Mouse (Mus musculus) hindbrain, embryonic 14.5 days (tissue): ENCODE measurements around the gene Ascl5. TPM values are rescaled to one million over a fixed set of nuclear protein-coding genes. Genes with fewer than 3 reads are reported as not detected.

Experiments
- ATAC-seq: fragments of 200-750 bp; cut with Nextera tagmentation; 2 replicates; pipeline ENCODE4 v1.8.0; 2017; ENCODE audit warnings: moderate number of reproducible peaks, mild to moderate bottlenecking, moderate TSS enrichment, moderate library complexity; ENCODE audit not compliant: low FRiP score
- DNase-seq: peaks from one replicate; pipeline ENCODE4 v3.0.0-alpha.2; 2015; ENCODE audit warnings: low spot score
- H3K27ac ChIP-seq: fragments of 300-500 bp; sonication (generic); 2 replicates; pipeline ENCODE4 v1.5.1; 2014; ENCODE audit warnings: mild to moderate bottlenecking, moderate library complexity
- H3K27me3 ChIP-seq: fragments of 300-500 bp; sonication (generic); 2 replicates; pipeline ENCODE4 v1.6.1; 2014; ENCODE audit warnings: mild to moderate bottlenecking, low read length, mixed read lengths; ENCODE audit not compliant: control insufficient read depth, insufficient read depth
- H3K36me3 ChIP-seq: fragments of 300-500 bp; sonication (generic); replicated peaks from 2 replicates; pipeline ENCODE4 v1.6.1; 2014; ENCODE audit not compliant: control insufficient read depth, insufficient read depth
- H3K4me1 ChIP-seq: fragments of 300-500 bp; sonication (generic); replicated peaks from 2 replicates; pipeline ENCODE4 v1.6.1; 2014; ENCODE audit warnings: antibody characterized with exemption, low read length, mixed read lengths; ENCODE audit not compliant: control insufficient read depth, insufficient read depth
- H3K4me2 ChIP-seq: fragments of 300-500 bp; sonication (generic); replicated peaks from 2 replicates; pipeline ENCODE4 v1.6.1; 2014; ENCODE audit warnings: mild to moderate bottlenecking, moderate library complexity
- H3K4me3 ChIP-seq: fragments of 300-500 bp; sonication (generic); replicated peaks from 2 replicates; pipeline ENCODE4 v1.5.1; 2014; ENCODE audit warnings: mild to moderate bottlenecking, low read length
- H3K9ac ChIP-seq: fragments of 300-500 bp; sonication (generic); 2 replicates; pipeline ENCODE4 v1.6.1; 2014
- H3K9me3 ChIP-seq: fragments of 300-500 bp; sonication (generic); 2 replicates; pipeline ENCODE4 v1.6.1; 2016; ENCODE audit warnings: low read length; ENCODE audit not compliant: control insufficient read depth
- WGBS: fragments of 180-500 bp; shearing (Covaris S2); extraction: QIAGEN DNeasy Blood & Tissue Kit; methylation state at CpG from one replicate; pipeline ENCODE4 v1.1.7; 2014; 5-methylcytosine and 5-hydroxymethylcytosine counted together
- polyA plus RNA-seq: library from polyadenylated mRNA; unstranded; fragments of >200 nt; fragmentation: Nextera tagmentation; extraction: Ambion mirVana; gene quantifications from 2 replicates; pipeline ENCODE4 v1.2.1, GENCODE M21; 2014

Ascl5 gene
- polyA plus RNA-seq, 1 experiment from 2014 or later: not detected

GRCm38 (mm10) chr1:136017307-136017706 is 33.3 kb upstream of the Ascl5 start:
- ATAC-seq (no peak), DNase-seq (peak; percentile 24)
- peak overlapping the region; percentile 60 for H3K27ac ChIP-seq
- no peaks in the 10 kb centered on the region for H3K9me3 ChIP-seq
- no peak overlapping the region for H3K4me2 ChIP-seq
- H3K4me1 ChIP-seq: peaks cover 15% of the 10 kb centered on the region
- H3K36me3 ChIP-seq: peaks cover 16% of the 10 kb centered on the region; the same call in 1 of the 2 replicates
- 79% methylated on average over 2 of the region's 2 CpGs for WGBS
- H3K27me3 ChIP-seq: no peaks in the 10 kb centered on the region
- no peak overlapping the region for H3K4me3 ChIP-seq
- H3K9ac ChIP-seq: no peak overlapping the region

DNA sequence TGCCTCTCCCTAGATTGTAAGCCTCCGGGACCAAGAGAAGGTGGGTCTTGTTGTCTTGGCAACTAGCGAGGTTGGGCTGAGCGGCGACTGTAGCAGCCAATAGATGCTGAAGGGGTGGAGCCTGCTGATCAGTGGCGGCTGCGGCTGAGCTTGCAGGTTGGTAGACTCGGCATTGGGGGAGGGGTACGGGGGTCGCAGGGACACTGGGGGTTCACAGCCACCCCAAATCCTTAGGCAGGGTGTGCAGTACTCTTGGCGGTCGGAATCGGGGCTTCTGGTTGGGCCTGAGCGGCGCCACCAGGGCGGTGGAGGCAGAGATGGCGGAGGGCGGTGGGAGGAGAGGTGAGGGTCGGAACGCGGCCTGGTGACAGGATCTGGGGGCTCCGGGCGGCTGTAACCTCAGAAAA is 32.7 kb upstream of the Ascl5 start:
- Histone ChIP-seq H3K27ac (peak overlapping the region; percentile 78), H3K36me3 (peaks cover 22% of the 10 kb centered on the region), H3K4me2 (peak overlapping the region; percentile 87), H3K4me1 (peaks cover 15% of the 10 kb centered on the region), H3K9ac (peak overlapping the region; percentile 89), H3K9me3 (no peaks in the 10 kb centered on the region), H3K4me3 (peak overlapping the region; percentile 83), H3K27me3 (no peaks in the 10 kb centered on the region)
- WGBS: 0% methylated on average over 22 of the region's 22 CpGs
- peak; percentile 99 for ATAC-seq
- DNase-seq: peak; percentile 97

DNA sequence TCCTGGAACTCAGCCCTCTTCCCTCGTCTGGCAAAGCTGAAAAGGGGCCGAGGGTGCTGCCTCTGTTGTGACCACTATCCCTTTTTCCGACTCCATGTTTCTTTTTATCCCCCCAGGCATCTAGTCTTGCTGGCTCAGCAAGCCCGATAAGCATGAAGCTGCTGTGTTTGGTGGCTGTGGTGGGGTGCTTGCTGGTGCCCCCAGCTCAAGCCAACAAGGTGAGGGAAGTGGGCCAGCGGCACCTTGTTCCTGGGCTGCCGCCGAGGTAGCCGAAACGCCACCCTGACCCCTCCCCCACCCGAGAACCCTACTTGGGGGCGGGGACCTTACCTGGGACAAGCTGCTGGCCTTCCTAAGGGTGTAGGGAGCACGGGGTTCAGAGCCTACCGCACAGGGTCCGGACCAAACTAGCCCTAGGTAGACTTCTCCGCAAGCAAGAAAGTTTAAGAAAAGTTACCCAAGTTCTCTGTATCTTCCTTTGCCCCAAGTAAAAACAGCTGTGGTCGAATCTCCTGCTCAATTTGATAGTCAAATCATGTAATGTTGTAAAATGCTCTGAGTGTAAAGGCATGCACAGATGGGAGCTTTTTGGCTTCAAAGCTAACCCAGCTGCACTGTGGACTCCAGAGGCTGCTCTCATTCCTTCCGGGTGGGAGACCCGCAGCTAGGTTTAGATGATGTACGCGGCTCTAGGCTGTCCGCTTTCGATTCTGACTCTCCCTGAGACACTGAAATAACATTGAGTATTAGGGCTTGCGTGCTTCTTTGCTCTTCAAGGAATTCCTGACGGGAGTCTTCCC is 32.0 kb upstream of the Ascl5 start:
- peak; percentile 34 for DNase-seq
- H3K27ac ChIP-seq: peak overlapping the region; percentile 78

DNA sequence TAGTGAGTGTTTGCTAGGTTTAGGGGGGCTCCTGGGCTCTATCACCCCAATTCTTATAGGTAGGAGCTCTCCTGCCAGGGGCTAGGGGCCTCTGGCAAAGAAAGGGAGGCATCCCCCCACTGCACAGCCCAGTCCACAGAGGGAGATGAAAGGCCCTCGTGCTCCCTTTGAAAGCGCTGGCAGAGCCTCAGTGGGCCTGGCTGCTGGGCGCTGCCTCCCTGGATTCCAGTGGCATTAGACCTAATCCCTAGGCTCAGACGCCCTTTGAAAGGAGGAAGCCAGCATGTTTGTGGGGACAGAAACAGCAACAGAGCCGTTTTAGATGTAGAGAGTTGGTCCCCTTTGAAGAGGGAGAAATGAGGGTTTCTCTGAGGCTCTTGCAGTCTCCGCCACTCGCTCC is 20.4 kb upstream of the Ascl5 start:
- no peak overlapping the region for H3K27ac ChIP-seq
- no peaks in the 10 kb centered on the region for H3K4me1 ChIP-seq
- H3K4me3 ChIP-seq: no peak overlapping the region
- DNase-seq (no peak), ATAC-seq (no peak)
- H3K4me2 ChIP-seq: no peak overlapping the region
- no peaks in the 10 kb centered on the region for H3K9me3 ChIP-seq
- no peak overlapping the region for H3K9ac ChIP-seq
- 64% methylated on average over 7 of the region's 7 CpGs for WGBS
- no peaks in the 10 kb centered on the region for H3K27me3 ChIP-seq
- peaks cover 98% of the 10 kb centered on the region for H3K36me3 ChIP-seq

More for the DNA sequence above, 32.0 kb upstream of the Ascl5 start:
- peak overlapping the region; percentile 87 for H3K4me2 ChIP-seq
- H3K9me3 ChIP-seq: no peaks in the 10 kb centered on the region
- peak; percentile 31 for ATAC-seq
- H3K9ac ChIP-seq: peak overlapping the region; percentile 89
- H3K4me1 ChIP-seq: peaks cover 15% of the 10 kb centered on the region
- H3K27me3 ChIP-seq: no peaks in the 10 kb centered on the region
- 4% methylated on average over 24 of the region's 24 CpGs for WGBS
- H3K4me3 ChIP-seq: peak overlapping the region; percentile 83
- peaks cover 29% of the 10 kb centered on the region for H3K36me3 ChIP-seq

DNA sequence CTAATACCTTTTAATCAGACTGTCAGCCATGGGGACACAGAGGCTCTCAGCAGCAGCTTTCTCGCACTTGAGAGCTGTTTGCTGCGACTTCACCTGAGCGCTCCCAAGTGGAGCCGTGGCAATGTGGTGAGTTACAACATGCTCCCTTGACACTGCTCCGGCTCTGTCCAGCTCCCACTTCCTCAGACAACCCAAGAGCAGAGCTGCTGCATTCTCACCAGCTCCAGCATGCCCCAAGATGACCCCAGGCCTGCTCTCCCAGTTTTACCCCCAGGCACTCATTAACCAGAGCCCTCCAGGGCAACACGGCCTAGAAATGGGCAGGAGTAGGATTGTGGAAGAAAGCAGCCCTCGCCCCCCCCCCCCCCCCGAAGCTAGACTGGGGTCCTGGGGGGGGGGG is 18.9 kb upstream of the Ascl5 start:
- peaks cover 89% of the 10 kb centered on the region for H3K36me3 ChIP-seq

GRCm38 (mm10) chr1:136032961-136033360 is 17.6 kb upstream of the Ascl5 start:
- WGBS: 70% methylated on average over 7 of the region's 7 CpGs
- H3K4me1 ChIP-seq: no peaks in the 10 kb centered on the region
- no peak overlapping the region for H3K27ac ChIP-seq
- DNase-seq: no peak
- H3K4me3 ChIP-seq: no peak overlapping the region
- no peaks in the 10 kb centered on the region for H3K27me3 ChIP-seq
- no peak overlapping the region for H3K4me2 ChIP-seq
- no peak for ATAC-seq
- no peak overlapping the region for H3K9ac ChIP-seq
- peaks cover 76% of the 10 kb centered on the region for H3K36me3 ChIP-seq
- H3K9me3 ChIP-seq: no peaks in the 10 kb centered on the region

More for the DNA sequence above, 18.9 kb upstream of the Ascl5 start:
- Histone ChIP-seq H3K9ac (no peak overlapping the region), H3K27ac (no peak overlapping the region), H3K4me1 (no peaks in the 10 kb centered on the region), H3K9me3 (no peaks in the 10 kb centered on the region), H3K4me3 (no peak overlapping the region), H3K4me2 (no peak overlapping the region), H3K27me3 (no peaks in the 10 kb centered on the region)
- 82% methylated on average over 6 of the region's 8 CpGs for WGBS
- DNase-seq (no peak), ATAC-seq (no peak)

GRCm38 (mm10) chr1:136038746-136039538 is 11.7 kb upstream of the Ascl5 start:
- H3K4me2 ChIP-seq: no peak overlapping the region
- peaks cover 18% of the 10 kb centered on the region for H3K36me3 ChIP-seq
- H3K4me1 ChIP-seq: peaks cover 5% of the 10 kb centered on the region; the same call in 1 of the 2 replicates
- no peak overlapping the region for H3K4me3 ChIP-seq
- DNase-seq (no peak), ATAC-seq (no peak)
- H3K9ac ChIP-seq: no peak overlapping the region
- no peaks in the 10 kb centered on the region for H3K9me3 ChIP-seq
- no peaks in the 10 kb centered on the region for H3K27me3 ChIP-seq
- 74% methylated on average over 5 of the region's 5 CpGs for WGBS
- H3K27ac ChIP-seq: no peak overlapping the region

DNA sequence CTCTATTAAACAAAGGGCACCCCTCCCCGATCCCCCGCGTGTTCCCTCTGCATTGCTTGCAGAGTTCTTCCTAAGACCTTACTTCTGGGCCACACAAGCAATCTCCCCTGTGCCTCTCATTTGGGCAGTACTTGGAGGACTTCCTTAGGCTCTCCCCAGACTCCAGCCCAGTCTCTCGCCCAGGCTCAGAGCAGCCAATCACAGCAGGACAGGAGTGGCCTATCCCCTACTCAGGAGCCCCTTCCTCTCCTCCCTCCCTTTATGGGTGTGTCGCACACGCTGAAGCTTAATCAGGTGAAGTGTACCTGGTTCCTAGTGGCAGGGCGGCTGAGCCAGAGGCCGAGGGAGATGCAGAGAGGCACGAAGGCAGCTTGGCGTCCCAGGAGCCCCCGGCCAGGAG is 10.2 kb upstream of the Ascl5 start:
- ATAC-seq (0 out of 2 replicates have a peak, but pooled peaks have one; percentile 26), DNase-seq (no peak)

GRCm38 (mm10) chr1:136040874-136041273 is 9.7 kb upstream of the Ascl5 start:
- peaks cover 5% of the 10 kb centered on the region; the same call in 1 of the 2 replicates for H3K4me1 ChIP-seq
- no peak overlapping the region for H3K4me2 ChIP-seq
- H3K27ac ChIP-seq: no peak overlapping the region
- no peaks in the 10 kb centered on the region for H3K27me3 ChIP-seq
- WGBS: 35% methylated on average over 4 of the region's 4 CpGs
- H3K4me3 ChIP-seq: no peak overlapping the region
- no peaks in the 10 kb centered on the region for H3K36me3 ChIP-seq
- no peak overlapping the region for H3K9ac ChIP-seq
- DNase-seq: peak; percentile 28
- ATAC-seq: peak; percentile 35; the same call in 1 of the 2 replicates
- no peaks in the 10 kb centered on the region for H3K9me3 ChIP-seq

More for the DNA sequence above, 10.2 kb upstream of the Ascl5 start:
- Histone ChIP-seq H3K9ac (no peak overlapping the region), H3K36me3 (0 out of 2 replicates have a peak, but pooled peaks cover 3% of the 10 kb centered on the region), H3K4me2 (no peak overlapping the region), H3K9me3 (no peaks in the 10 kb centered on the region), H3K4me1 (peaks cover 5% of the 10 kb centered on the region; the same call in 1 of the 2 replicates), H3K4me3 (no peak overlapping the region), H3K27me3 (no peaks in the 10 kb centered on the region), H3K27ac (no peak overlapping the region)
- WGBS: 27% methylated on average over 11 of the region's 11 CpGs
